Mouse (Mus musculus) brain, embryonic 14.5 days (tissue): ENCODE measurements around the gene Oaz3. TPM values are rescaled to one million over a fixed set of nuclear protein-coding genes. Genes with fewer than 3 reads are reported as not detected.

Source experiments
- DNase-seq: peaks from one replicate; pipeline ENCODE4 v3.0.0-alpha.2; 2011; ENCODE audit warnings: low read depth
- CTCF ChIP-seq: fragments of 200-500 bp; IDR thresholded peaks from 2 replicates; pipeline ENCODE4 v1.5.1; 2012; ENCODE audit warnings: inconsistent platforms, mild to moderate bottlenecking, moderate library complexity, borderline replicate concordance; ENCODE audit not compliant: insufficient read depth, insufficient read length; ENCODE audit errors: extremely low read depth
- POLR2A ChIP-seq: fragments of 200-500 bp; IDR thresholded peaks from 2 replicates; pipeline ENCODE4 v1.6.1; 2012; ENCODE audit warnings: mild to moderate bottlenecking, inconsistent platforms, borderline replicate concordance; ENCODE audit not compliant: poor library complexity, insufficient read depth, insufficient read length, severe bottlenecking; ENCODE audit errors: extremely low read depth
- polyA plus RNA-seq: library from polyadenylated mRNA; depleted of rRNA; stranded (reverse); fragments of >200 nt; gene quantifications from 2 replicates; pipeline ENCODE4 v1.2.3, GENCODE M21; 2012

The Oaz3 gene
- polyA plus RNA-seq, 1 experiment, result 0.57 TPM

DNA sequence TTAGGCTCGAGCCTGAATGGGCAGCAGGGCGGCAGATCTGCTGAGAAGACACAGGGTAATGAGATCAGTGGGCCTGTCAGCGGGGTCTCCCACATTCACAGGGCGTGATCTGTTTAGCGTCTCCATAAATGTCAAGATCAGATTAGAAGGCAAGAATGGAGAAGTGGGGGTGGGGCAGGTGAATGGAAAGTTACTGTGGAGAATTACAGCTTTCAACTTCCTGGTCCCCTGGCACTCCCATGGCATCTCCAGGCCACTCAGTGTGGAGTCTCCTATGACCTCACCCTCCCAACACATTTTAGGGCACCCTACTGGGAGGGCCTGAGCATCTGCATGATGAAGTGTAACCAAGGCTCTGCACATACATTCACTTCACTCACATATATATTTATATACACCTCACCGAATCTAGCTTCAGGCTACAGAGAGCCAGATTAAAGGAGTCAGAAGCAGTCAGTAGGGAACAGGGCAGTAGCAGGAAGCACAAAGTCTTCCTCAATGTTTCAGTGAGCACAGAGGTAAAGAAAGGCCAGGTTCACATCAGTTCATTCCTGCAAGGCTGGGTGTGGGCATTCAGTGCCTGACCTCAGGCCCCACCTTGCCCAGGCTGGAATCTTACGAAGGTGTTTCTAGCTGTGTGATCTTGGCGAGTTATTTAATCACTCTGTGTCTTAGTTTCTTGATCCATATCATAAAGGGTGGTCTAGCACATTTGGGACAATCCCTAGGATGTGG lies 32.8 kb upstream of the Oaz3 start:
- no peak for TF ChIP-seq POLR2A
- no peak for TF ChIP-seq CTCF
- no peak for DNase-seq

DNA sequence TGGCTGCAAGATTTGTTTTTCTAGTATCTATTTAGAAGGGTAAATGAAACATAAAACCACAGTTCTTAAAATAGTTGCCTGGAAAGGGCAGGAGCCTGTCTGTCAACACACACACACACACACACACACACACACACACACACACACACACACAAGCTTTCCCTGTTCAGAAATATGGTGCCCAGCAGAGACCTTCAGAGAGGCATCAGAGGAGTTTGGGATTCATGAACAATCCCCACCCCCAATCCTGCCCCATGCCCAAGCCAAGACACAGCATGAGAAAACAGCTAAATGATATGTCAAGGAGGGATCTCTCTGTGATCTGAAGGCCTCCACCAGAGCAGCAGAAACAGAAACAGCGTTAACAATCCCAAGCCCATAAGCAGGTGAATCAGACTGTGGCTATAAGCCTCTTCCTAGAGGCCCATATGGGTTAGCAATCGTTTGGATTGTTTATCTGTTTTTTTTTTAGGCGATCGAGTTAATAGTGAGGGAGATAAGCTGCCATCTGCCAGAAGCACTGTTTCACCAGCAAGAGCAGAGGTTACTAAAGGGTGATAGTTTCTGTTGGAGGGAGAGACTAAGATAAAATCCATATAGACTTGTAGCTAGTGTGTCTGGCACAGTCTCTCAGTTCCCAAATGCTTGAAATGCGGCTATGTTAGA lies 30.0 kb upstream of the Oaz3 start:
- TF ChIP-seq CTCF, result no peak
- TF ChIP-seq POLR2A, result no peak
- DNase-seq, result no peak

- DNase-seq, result no peak
- TF ChIP-seq POLR2A (no peak), CTCF (no peak)
These were observed 29.4 kb upstream of the Oaz3 start for GRCm38 (mm10) chr3:94473115-94473505.

- TF ChIP-seq CTCF (no peak), POLR2A (no peak)
- DNase-seq, result peak; percentile 84
These were observed 28.9 kb upstream of the Oaz3 start for GRCm38 (mm10) chr3:94472447-94473114.

- no peak for TF ChIP-seq CTCF
- TF ChIP-seq POLR2A, result no peak
- DNase-seq, result no peak
These were observed 25.2 kb upstream of the Oaz3 start for GRCm38 (mm10) chr3:94468931-94469330.

- DNase-seq, result peak; percentile 94
- TF ChIP-seq CTCF (no peak), POLR2A (no peak)
These were observed 22.1 kb upstream of the Oaz3 start for GRCm38 (mm10) chr3:94465632-94466430.

GRCm38 (mm10) chr3:94463926-94464578 lies 20.3 kb upstream of the Oaz3 start:
- TF ChIP-seq POLR2A (no peak), CTCF (no peak)
- peak; percentile 94 for DNase-seq

DNA sequence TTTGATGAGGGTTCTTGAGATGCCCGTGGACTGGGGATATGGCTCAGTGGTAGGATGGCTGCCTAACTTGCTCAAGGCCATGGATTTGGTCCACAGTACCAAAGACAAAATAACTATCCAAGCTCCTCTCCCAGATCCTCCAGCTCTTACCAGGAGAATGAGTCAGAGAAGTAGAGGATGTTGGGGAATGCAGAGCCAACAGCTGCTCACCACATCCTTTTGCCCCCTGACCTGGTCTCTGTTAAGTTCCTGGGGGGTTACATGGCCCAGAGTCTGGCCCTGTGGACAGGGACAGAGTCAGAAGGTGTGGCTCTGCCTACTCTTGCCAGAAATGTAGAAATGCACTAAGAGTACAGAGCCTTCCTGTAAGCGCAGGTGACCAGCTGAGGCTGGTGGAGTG lies 16.1 kb upstream of the Oaz3 start:
- TF ChIP-seq CTCF (no peak), POLR2A (no peak)
- DNase-seq, result no peak

GRCm38 (mm10) chr3:94457055-94457454 lies 13.3 kb upstream of the Oaz3 start:
- no peak for TF ChIP-seq POLR2A
- no peak for TF ChIP-seq CTCF
- no peak for DNase-seq

DNA sequence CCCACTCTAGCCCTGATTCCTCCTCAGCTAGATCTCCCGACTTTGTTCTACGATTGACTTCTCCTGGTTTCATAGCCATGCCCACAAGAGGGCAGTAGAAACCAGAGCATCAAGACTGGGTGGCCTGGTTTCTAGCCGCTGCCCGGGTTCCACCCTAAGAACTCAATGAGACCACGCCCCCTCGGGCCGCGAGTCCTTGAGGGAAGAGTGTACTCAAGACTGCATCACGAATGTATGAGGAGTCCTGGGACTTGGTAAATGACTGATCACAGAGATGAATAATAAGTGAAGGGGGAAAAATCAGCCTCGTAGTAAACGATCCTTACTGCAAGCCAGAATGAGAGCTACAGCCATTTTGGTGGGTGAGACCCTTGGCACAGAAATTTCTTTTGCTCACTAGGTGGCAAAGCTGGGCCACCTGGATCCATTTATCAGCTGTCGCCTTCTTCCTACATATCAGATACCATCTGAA lies 12.8 kb upstream of the Oaz3 start:
- peak; percentile 97 for DNase-seq
- no peak for TF ChIP-seq POLR2A
- TF ChIP-seq CTCF, result peak; percentile 88
